Mouse (Mus musculus) left cerebral cortex, adult 18-20 months (tissue): Measurements from ENCODE around the gene Nkd2. TPM values are rescaled to one million over a fixed set of nuclear protein-coding genes. Genes with fewer than 3 reads are reported as not detected.

Source experiments
- DNase-seq, 2 experiments: peaks; one replicate each; pipeline ENCODE4 v3.0.0; 2021 to 2022; ENCODE audit warnings: low spot score in 2 of 2, mixed read lengths in 1 of 2
- long read RNA-seq, 2 experiments: library from polyadenylated mRNA; stranded (forward); transcript quantifications; one replicate each; pipeline ENCODE4 v2.0.0; 2021
- total RNA-seq, 2 experiments: library from RNA; stranded (reverse); gene quantifications; 2 replicates each; pipeline ENCODE4 v1.2.3; 2021

Nkd2 gene
- 1 to 10 TPM; 2.4 to 2.8 TPM for total RNA-seq
- long read RNA-seq, experiment 1, full-length matches to known transcripts, result 8 of 8 reads
- long read RNA-seq, experiment 1, partial matches to known transcripts, result 0 of 8 reads
- long read RNA-seq, experiment 1, other reads (novel, unspliced or antisense), result 0 of 8 reads
- long read RNA-seq, experiment 2, full-length matches to known transcripts, result 3 of 4 reads
- long read RNA-seq, experiment 2, partial matches to known transcripts, result 1 of 4 reads
- long read RNA-seq, experiment 2, other reads (novel, unspliced or antisense), result 0 of 4 reads

- peak; percentile 67 to 76 for DNase-seq
Measured at GRCm38 (mm10) chr13:73847465-73847836, at the start of gene Nkd2. Nkd2 (minus strand) TSS chr13:73847631.

- DNase-seq, result no peak
Measured at GRCm38 (mm10) chr13:73892493-73893178, 45.2 kb upstream of the Nkd2 start.

GRCm38 (mm10) chr13:73887415-73887874, 40.0 kb upstream of the Nkd2 start:
- DNase-seq, result no peak

GRCm38 (mm10) chr13:73886601-73887000, 39.2 kb upstream of the Nkd2 start:
- no peak for DNase-seq

- DNase-seq, result no peak
Measured at GRCm38 (mm10) chr13:73886066-73886465, 38.6 kb upstream of the Nkd2 start.

GRCm38 (mm10) chr13:73885656-73886055, 38.2 kb upstream of the Nkd2 start:
- DNase-seq, result no peak

- no peak for DNase-seq
Measured at GRCm38 (mm10) chr13:73881347-73881746, 33.9 kb upstream of the Nkd2 start.

GRCm38 (mm10) chr13:73879824-73880223, 32.4 kb upstream of the Nkd2 start:
- peak; percentile 20 to 55 for DNase-seq

GRCm38 (mm10) chr13:73872159-73872558, 24.7 kb upstream of the Nkd2 start:
- DNase-seq, result peak in 1 of 2 experiments; percentile 40

- no peak for DNase-seq
Measured at GRCm38 (mm10) chr13:73846589-73847464, 604 bp downstream of the Nkd2 start.

- no peak for DNase-seq
Measured at GRCm38 (mm10) chr13:73842696-73843095, 4.7 kb downstream of the Nkd2 start.

GRCm38 (mm10) chr13:73839740-73840139, 7.7 kb downstream of the Nkd2 start:
- DNase-seq, result no peak

- no peak for DNase-seq
Measured at GRCm38 (mm10) chr13:73839137-73839548, 8.3 kb downstream of the Nkd2 start.

- no peak for DNase-seq
Measured at GRCm38 (mm10) chr13:73837708-73838107, 9.7 kb downstream of the Nkd2 start.

- no peak for DNase-seq
Measured at GRCm38 (mm10) chr13:73836491-73836890, 10.9 kb downstream of the Nkd2 start.

GRCm38 (mm10) chr13:73835791-73836190, 11.6 kb downstream of the Nkd2 start:
- DNase-seq, result no peak

GRCm38 (mm10) chr13:73833809-73834208, 13.6 kb downstream of the Nkd2 start:
- no peak for DNase-seq

- DNase-seq, result peak; percentile 49 to 63
Measured at GRCm38 (mm10) chr13:73831486-73831885, 15.9 kb downstream of the Nkd2 start.

- no peak for DNase-seq
Measured at GRCm38 (mm10) chr13:73827243-73827642, 20.2 kb downstream of the Nkd2 start.

GRCm38 (mm10) chr13:73823711-73824110, 23.7 kb downstream of the Nkd2 start:
- DNase-seq, result no peak

- DNase-seq, result peak; percentile 55 to 67
Measured at GRCm38 (mm10) chr13:73822187-73822800, 25.1 kb downstream of the Nkd2 start.
